8 mouse cellular contexts compared by ENCODE assay signal in genomic region chr5:115514896-115515587, GRCm38 (mm10). TPM values are rescaled to one million over a fixed set of nuclear protein-coding genes. Genes with fewer than 3 reads are reported as not detected.
DNase-seq lines count a peak whose midpoint lies in the region; ATAC-seq lines count a peak whose summit lies in the region.

No protein-coding gene starts in this region.

- H3K9me3 ChIP-seq in neural tube, embryonic 12.5 days: no peaks in the 10 kb centered on the region
- no peaks in the 10 kb centered on the region for H3K9me3 ChIP-seq in forebrain, embryonic 15.5 days
- no peaks in the 10 kb centered on the region for H3K9me3 ChIP-seq in hindbrain, embryonic 13.5 days
- H3K9me3 ChIP-seq in limb, embryonic 15.5 days: no peaks in the 10 kb centered on the region
- no peaks in the 10 kb centered on the region for H3K9me3 ChIP-seq in neural tube, embryonic 14.5 days (ENCODE audit: control insufficient read depth, low read length)

- 67% methylated on average over 20 of the region's 20 CpGs for WGBS in neural tube, embryonic 12.5 days
- 55% methylated on average over 20 of the region's 20 CpGs for WGBS in forebrain, embryonic 15.5 days
- WGBS in hindbrain, embryonic 13.5 days: 66% methylated on average over 20 of the region's 20 CpGs
- WGBS in limb, embryonic 15.5 days: 11% methylated on average over 20 of the region's 20 CpGs
- WGBS in neural tube, embryonic 14.5 days: 69% methylated on average over 20 of the region's 20 CpGs

- H3K4me1 ChIP-seq in neural tube, embryonic 12.5 days: peaks cover 15% of the 10 kb centered on the region
- H3K4me1 ChIP-seq in forebrain, embryonic 15.5 days: peaks cover 15% of the 10 kb centered on the region
- H3K4me1 ChIP-seq in hindbrain, embryonic 13.5 days (replicated peaks): peaks cover 17% of the 10 kb centered on the region
- H3K4me1 ChIP-seq in limb, embryonic 15.5 days: peaks cover 48% of the 10 kb centered on the region
- peaks cover 12% of the 10 kb centered on the region; the same call in 1 of the 2 replicates for H3K4me1 ChIP-seq in neural tube, embryonic 14.5 days (ENCODE audit: control insufficient read depth, insufficient read depth, low read length)

- H3K4me3 ChIP-seq in neural tube, embryonic 12.5 days: no peak overlapping the region
- H3K4me3 ChIP-seq in forebrain, embryonic 15.5 days: no peak overlapping the region
- H3K4me3 ChIP-seq in hindbrain, embryonic 13.5 days: no peak overlapping the region
- 0 out of 2 replicates have a peak overlapping the region, but pooled peaks have one; percentile 5 for H3K4me3 ChIP-seq in limb, embryonic 15.5 days
- no peak overlapping the region for H3K4me3 ChIP-seq in neural tube, embryonic 14.5 days (ENCODE audit: low read depth, low read length)

- H3K27ac ChIP-seq in neural tube, embryonic 12.5 days: no peak overlapping the region
- H3K27ac ChIP-seq in forebrain, embryonic 15.5 days (replicated peaks): peak overlapping the region; percentile 22
- H3K27ac ChIP-seq in hindbrain, embryonic 13.5 days: peak overlapping the region; percentile 73
- H3K27ac ChIP-seq in limb, embryonic 15.5 days: peak overlapping the region; percentile 90
- H3K27ac ChIP-seq in neural tube, embryonic 14.5 days (ENCODE audit: low read depth, low read length): peak overlapping the region; percentile 48

- ATAC-seq in neural tube, embryonic 12.5 days (ENCODE audit: low FRiP score, low read depth): no peak
- no peak; the same call in 1 of the 2 replicates for ATAC-seq in forebrain, embryonic 15.5 days (replicated peaks)
- ATAC-seq in hindbrain, embryonic 13.5 days (ENCODE audit: low FRiP score): no peak
- ATAC-seq in limb, embryonic 15.5 days (ENCODE audit: insufficient number of reproducible peaks, low FRiP score, low TSS enrichment, low read depth): peak; percentile 72
- no peak for ATAC-seq in neural tube, embryonic 14.5 days (ENCODE audit: low read depth)

- DNase-seq in neural tube, embryonic 10.5 days (ENCODE audit: extremely low spot score, low spot score): no peak
- DNase-seq in embryo, embryonic 10.5 days (ENCODE audit: low spot score): no peak
- no peak for DNase-seq in spleen, postnatal 36 days (ENCODE audit: low spot score in 2 of 2)

- 0 out of 2 replicates have a peak overlapping the region, but pooled peaks have one; percentile 4 for H3K4me2 ChIP-seq in neural tube, embryonic 12.5 days (replicated peaks)
- no peak overlapping the region for H3K4me2 ChIP-seq in forebrain, embryonic 15.5 days (replicated peaks)
- H3K4me2 ChIP-seq in hindbrain, embryonic 13.5 days: 0 out of 2 replicates have a peak overlapping the region, but pooled peaks have one; percentile 4
- H3K4me2 ChIP-seq in limb, embryonic 15.5 days: peak overlapping the region; percentile 37
- H3K4me2 ChIP-seq in neural tube, embryonic 14.5 days (ENCODE audit: low read depth, low read length): no peak overlapping the region

- H3K9ac ChIP-seq in neural tube, embryonic 12.5 days: no peak overlapping the region
- H3K9ac ChIP-seq in forebrain, embryonic 15.5 days (replicated peaks): no peak overlapping the region
- H3K9ac ChIP-seq in hindbrain, embryonic 13.5 days: 0 out of 2 replicates have a peak overlapping the region, but pooled peaks have one; percentile 39
- H3K9ac ChIP-seq in limb, embryonic 15.5 days: no peak overlapping the region
- no peak overlapping the region for H3K9ac ChIP-seq in neural tube, embryonic 14.5 days (replicated peaks; ENCODE audit: low read depth, low read length)

- H3K36me3 ChIP-seq in neural tube, embryonic 12.5 days: peaks cover 3% of the 10 kb centered on the region; the same call in 1 of the 2 replicates
- no peaks in the 10 kb centered on the region for H3K36me3 ChIP-seq in forebrain, embryonic 15.5 days
- H3K36me3 ChIP-seq in hindbrain, embryonic 13.5 days: peaks cover 10% of the 10 kb centered on the region
- peaks cover 13% of the 10 kb centered on the region; the same call in 1 of the 2 replicates for H3K36me3 ChIP-seq in limb, embryonic 15.5 days
- H3K36me3 ChIP-seq in neural tube, embryonic 14.5 days (ENCODE audit: control insufficient read depth, insufficient read depth, low read length): no peaks in the 10 kb centered on the region

- H3K27me3 ChIP-seq in neural tube, embryonic 12.5 days (replicated peaks): no peaks in the 10 kb centered on the region
- no peaks in the 10 kb centered on the region for H3K27me3 ChIP-seq in forebrain, embryonic 15.5 days
- no peaks in the 10 kb centered on the region for H3K27me3 ChIP-seq in hindbrain, embryonic 13.5 days
- no peaks in the 10 kb centered on the region for H3K27me3 ChIP-seq in limb, embryonic 15.5 days
- H3K27me3 ChIP-seq in neural tube, embryonic 14.5 days (ENCODE audit: control insufficient read depth, insufficient read depth, low read length): no peaks in the 10 kb centered on the region

RNA-seq across cellular contexts. Expression of gene Pxn, which starts 8.6 kb away (rescaled TPM):
- polyA plus RNA-seq in neural tube, embryonic 12.5 days (2016; fragmentation: Nextera tagmentation; extraction: Ambion mirVana): 29.4 and 33.5 TPM in 2 replicates
- 19.1 and 19.7 TPM in 2 replicates for polyA plus RNA-seq in forebrain, embryonic 15.5 days (2015; fragmentation: Nextera tagmentation; extraction: Ambion mirVana)
- polyA plus RNA-seq in hindbrain, embryonic 13.5 days (2015; fragmentation: Nextera tagmentation; extraction: Ambion mirVana): 19.9 and 23.4 TPM in 2 replicates
- polyA plus RNA-seq in limb, embryonic 15.5 days (2015; fragmentation: Nextera tagmentation; extraction: Ambion mirVana): 52.6 and 55.7 TPM in 2 replicates
- polyA plus RNA-seq in neural tube, embryonic 14.5 days (2014; fragmentation: Nextera tagmentation; extraction: Ambion mirVana): 8.5 and 11.1 TPM in 2 replicates

RNA-seq across cellular contexts. Expression of gene Sirt4, which starts 30.5 kb away (rescaled TPM):
- polyA plus RNA-seq in neural tube, embryonic 12.5 days (2016; fragmentation: Nextera tagmentation; extraction: Ambion mirVana): 23.8 and 24.9 TPM in 2 replicates
- 34.0 and 34.2 TPM in 2 replicates for polyA plus RNA-seq in forebrain, embryonic 15.5 days (2015; fragmentation: Nextera tagmentation; extraction: Ambion mirVana)
- 30.0 TPM in 2 replicates for polyA plus RNA-seq in hindbrain, embryonic 13.5 days (2015; fragmentation: Nextera tagmentation; extraction: Ambion mirVana)
- polyA plus RNA-seq in limb, embryonic 15.5 days (2015; fragmentation: Nextera tagmentation; extraction: Ambion mirVana): 24.9 and 26.5 TPM in 2 replicates
- 26.0 and 32.6 TPM in 2 replicates for polyA plus RNA-seq in neural tube, embryonic 14.5 days (2014; fragmentation: Nextera tagmentation; extraction: Ambion mirVana)

RNA-seq across cellular contexts. Expression of gene Rplp0, which starts 44.2 kb away (rescaled TPM):
- polyA plus RNA-seq in neural tube, embryonic 12.5 days (2016; fragmentation: Nextera tagmentation; extraction: Ambion mirVana): 843 and 890 TPM in 2 replicates
- 1,000 and 1,018 TPM in 2 replicates for polyA plus RNA-seq in forebrain, embryonic 15.5 days (2015; fragmentation: Nextera tagmentation; extraction: Ambion mirVana)
- 895 and 907 TPM in 2 replicates for polyA plus RNA-seq in hindbrain, embryonic 13.5 days (2015; fragmentation: Nextera tagmentation; extraction: Ambion mirVana)
- 1,505 and 1,752 TPM in 2 replicates for polyA plus RNA-seq in limb, embryonic 15.5 days (2015; fragmentation: Nextera tagmentation; extraction: Ambion mirVana)
- 903 and 934 TPM in 2 replicates for polyA plus RNA-seq in neural tube, embryonic 14.5 days (2014; fragmentation: Nextera tagmentation; extraction: Ambion mirVana)

RNA-seq across cellular contexts. Expression of gene Pla2g1b, which starts 49.0 kb away (rescaled TPM):
- polyA plus RNA-seq in neural tube, embryonic 12.5 days (2016; fragmentation: Nextera tagmentation; extraction: Ambion mirVana): not detected in 2 replicates
- polyA plus RNA-seq in forebrain, embryonic 15.5 days (2015; fragmentation: Nextera tagmentation; extraction: Ambion mirVana): not detected in 2 replicates
- polyA plus RNA-seq in hindbrain, embryonic 13.5 days (2015; fragmentation: Nextera tagmentation; extraction: Ambion mirVana): not detected in 2 replicates
- polyA plus RNA-seq in limb, embryonic 15.5 days (2015; fragmentation: Nextera tagmentation; extraction: Ambion mirVana): not detected in 2 replicates
- polyA plus RNA-seq in neural tube, embryonic 14.5 days (2014; fragmentation: Nextera tagmentation; extraction: Ambion mirVana): 0.58 TPM in 1 of 2 replicates, not detected in the other

RNA-seq across cellular contexts. Expression of gene Gcn1l1, which starts 50.0 kb away (rescaled TPM):
- polyA plus RNA-seq in neural tube, embryonic 12.5 days (2016; fragmentation: Nextera tagmentation; extraction: Ambion mirVana): 47.1 and 51.9 TPM in 2 replicates
- polyA plus RNA-seq in forebrain, embryonic 15.5 days (2015; fragmentation: Nextera tagmentation; extraction: Ambion mirVana): 43.8 and 46.1 TPM in 2 replicates
- 42.2 and 42.4 TPM in 2 replicates for polyA plus RNA-seq in hindbrain, embryonic 13.5 days (2015; fragmentation: Nextera tagmentation; extraction: Ambion mirVana)
- polyA plus RNA-seq in limb, embryonic 15.5 days (2015; fragmentation: Nextera tagmentation; extraction: Ambion mirVana): 32.9 and 36.3 TPM in 2 replicates
- polyA plus RNA-seq in neural tube, embryonic 14.5 days (2014; fragmentation: Nextera tagmentation; extraction: Ambion mirVana): 41.9 and 45.2 TPM in 2 replicates

Comparison
In these comparisons a context has a peak if more than half of its experiments do, and no peak if none do; other contexts are left out.
1. H3K4me2 ChIP-seq: peak in neural tube, embryonic 12.5 days (single experiment), hindbrain, embryonic 13.5 days (single experiment) and limb, embryonic 15.5 days (single experiment); none in forebrain, embryonic 15.5 days (single experiment) and neural tube, embryonic 14.5 days (single experiment).